Mouse (Mus musculus): Measurements from ENCODE around the gene Mthfd2.

The Mthfd2 gene

DNA sequence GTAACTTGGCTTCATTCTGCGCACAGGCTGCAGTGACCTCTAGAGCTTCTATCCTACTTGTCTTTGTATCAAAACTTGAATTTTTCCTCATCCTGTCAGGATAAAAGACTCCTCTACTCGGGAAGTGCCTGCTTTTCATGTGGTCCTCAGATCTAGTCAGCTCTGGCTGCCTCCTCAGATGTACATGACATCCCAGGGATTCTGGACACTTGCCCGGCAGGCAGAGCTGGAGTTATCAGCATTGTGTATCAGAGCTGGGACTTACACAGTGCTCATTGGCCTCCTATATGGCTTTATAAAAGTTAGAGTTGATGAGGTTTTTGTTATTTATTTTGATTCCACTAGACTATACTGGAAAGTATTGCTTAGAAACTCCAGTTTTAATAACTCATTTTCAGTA lies 15.7 kb upstream of the Mthfd2 start:
- DNase-seq (ENCODE audit: low spot score in 2 of 2) = no peak

DNA sequence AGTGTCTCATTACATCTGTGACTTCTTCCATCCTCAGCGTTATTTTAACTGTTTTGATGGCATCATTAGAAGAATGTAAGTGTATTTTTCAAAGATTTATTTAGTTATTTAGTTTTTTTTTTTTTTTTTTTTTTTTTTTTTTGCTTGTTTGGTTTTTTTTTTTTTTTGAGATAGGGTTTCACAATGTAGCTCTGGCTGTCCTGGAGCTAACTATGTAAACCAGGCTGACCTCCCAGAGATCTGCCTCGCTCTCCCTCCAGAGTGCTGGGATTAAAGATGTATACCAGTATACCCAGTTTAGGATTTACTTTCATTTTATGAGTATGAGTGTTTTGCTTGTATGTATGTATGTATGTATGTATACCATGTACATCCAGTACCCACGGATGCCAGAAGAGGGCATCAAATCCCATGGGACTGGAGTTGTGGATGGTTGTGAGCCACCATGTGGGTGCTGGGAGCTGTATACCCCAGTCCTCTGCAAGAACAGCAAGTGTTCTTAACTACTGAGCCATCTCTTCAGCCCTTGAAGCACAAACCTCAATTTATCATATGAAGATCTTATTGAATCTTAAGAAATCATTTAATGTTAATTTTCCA lies 2.0 kb upstream of the Mthfd2 start:
- DNase-seq (ENCODE audit: low spot score in 2 of 2) = no peak

DNA sequence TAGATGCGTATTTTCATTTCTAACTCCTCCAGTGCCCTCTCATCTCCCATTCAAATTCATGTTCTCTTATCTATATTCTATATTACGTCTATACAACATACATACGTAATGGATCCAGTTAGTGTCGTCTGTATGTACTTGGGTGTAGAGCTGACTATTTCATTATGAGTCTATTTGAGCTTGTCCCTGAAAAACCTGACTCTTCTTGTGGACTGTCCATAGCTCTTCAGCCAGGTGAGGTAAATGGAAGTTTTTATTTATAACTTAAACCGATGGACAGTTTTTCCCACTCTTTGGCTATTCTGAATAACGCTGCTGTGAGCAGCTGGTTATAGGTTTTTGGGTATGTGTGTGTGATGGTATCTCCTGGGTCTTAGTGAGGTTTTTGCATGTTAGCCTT lies 1.1 kb upstream of the Mthfd2 start:
- no peak for DNase-seq (ENCODE audit: low spot score in 2 of 2)

DNA sequence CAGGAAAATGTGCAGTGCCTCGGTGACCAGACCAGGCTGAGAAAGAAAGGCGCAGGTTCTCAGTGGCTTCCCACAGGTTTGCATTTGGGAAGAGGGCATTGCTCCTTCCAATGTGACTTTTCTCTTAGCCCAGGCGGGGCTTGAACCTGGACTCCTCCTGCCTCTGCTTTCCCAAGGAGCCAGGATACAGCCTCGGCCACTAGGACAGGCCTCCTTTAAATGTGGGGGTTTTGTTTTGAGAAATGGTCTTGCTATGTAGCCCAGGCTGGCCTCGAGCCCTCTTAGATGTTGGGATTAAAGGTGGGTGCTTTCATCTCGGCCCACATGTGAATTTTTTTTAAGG lies 657 bp upstream of the Mthfd2 start:
- no peak for DNase-seq (ENCODE audit: low spot score in 2 of 2)

DNA sequence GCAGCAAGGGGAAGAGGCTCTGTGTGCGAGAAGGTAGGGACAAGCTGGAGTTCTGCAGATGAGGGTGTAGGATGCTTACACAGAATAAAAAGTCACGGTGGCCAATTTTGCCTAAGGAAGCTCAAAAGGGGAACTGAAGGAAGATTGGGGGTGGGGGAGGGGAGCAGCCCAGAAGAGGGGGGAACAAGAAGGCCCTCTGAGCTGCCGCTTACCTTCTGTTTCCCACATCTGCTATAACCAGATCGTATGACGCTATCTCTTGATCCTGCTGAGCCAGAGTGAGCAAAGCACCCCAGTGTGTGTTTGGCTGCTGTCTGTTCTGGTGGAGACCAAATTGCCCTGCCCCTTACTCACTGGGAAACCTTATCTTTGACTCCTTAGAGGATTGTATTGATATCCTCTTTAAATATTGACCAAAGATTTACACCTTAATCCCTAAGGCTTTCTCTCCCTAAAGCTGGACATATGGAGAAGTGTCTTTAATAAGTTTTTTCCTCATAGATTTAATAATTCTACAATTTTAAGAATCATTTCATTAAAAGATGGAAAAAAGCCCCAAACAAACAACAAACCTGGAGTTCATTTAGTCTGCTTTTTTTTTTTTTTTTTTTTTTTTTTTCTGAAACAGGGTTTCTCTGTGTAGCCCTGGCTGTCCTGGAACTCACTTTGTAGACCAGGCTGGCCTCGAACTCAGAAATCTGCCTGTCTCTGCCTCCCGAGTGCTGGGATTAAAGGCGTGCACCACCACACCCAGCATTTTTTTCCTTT lies 1.9 kb downstream of the Mthfd2 start:
- no peak for DNase-seq (ENCODE audit: low spot score in 2 of 2)

DNA sequence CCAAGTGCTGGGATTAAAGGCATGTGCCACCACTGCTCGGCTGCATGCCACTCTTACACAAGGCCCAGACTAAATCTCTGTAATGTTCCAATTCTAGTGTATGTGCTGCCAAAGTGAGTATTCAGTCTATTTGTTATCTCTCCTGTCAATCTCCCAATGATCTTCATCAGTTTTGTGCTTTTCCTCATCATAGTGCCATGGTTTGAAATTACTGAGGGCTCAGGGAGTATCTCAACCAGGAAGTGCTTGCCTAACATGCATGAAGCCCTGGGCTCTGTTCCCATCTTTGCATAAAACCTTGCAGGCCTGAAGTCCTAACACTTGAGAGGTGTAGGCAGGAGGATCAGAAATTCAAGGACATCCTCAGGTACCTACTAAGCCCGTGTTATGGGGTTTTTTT lies 2.9 kb downstream of the Mthfd2 start:
- DNase-seq (ENCODE audit: low spot score in 2 of 2) = no peak

DNA sequence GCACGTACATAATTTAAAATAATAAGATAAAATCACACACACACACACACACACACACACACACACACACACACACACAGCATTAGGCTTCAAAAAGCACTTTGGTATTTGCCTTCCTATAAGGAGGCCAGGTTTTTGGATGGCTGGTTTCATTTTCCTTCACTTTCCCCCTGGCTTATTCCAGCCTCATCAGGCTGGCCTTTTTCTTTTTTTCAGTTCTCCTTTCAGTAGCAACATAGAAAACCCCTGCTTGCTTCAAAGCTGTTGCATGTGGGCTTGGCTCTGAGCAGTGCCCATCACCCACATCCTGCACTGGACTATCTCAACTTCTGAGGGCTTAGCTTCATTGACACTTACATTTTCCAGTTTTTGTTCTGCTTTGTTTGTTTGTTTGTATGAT lies 3.8 kb downstream of the Mthfd2 start:
- DNase-seq (ENCODE audit: low spot score in 2 of 2) = no peak

DNA sequence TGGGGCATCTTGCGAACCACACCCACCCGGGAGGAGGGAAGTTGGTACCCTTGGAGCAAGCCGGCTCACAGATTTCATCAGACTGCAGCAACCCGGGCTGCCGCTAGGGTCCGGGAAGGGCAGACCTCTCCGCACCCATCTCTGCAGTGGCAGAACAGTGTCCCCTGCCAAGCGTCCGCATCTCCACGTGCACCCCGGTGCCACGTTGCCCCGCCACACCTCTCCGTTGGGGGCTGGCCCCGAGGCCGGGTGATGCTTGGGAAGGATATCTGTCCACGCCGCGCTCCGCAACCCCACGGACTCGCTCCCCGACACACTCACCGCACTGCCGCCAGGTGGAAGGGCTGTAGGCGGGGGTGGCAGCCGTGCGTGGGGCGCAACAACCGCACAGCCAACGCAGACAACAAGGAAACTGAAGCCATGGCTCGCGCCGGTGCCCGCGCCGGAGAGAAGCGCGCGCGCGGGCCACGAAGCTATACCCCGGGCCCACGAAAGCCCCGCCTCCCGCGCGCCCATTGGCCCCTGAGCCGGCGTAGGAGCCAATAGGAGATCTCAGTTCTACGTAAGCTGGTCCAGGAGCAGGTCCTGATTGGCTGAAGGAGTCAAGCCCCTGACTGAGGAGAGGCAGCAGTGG lies 8.5 kb downstream of the Mthfd2 start:
- peak; percentile 88 to 93 for DNase-seq (ENCODE audit: low spot score in 2 of 2)

DNA sequence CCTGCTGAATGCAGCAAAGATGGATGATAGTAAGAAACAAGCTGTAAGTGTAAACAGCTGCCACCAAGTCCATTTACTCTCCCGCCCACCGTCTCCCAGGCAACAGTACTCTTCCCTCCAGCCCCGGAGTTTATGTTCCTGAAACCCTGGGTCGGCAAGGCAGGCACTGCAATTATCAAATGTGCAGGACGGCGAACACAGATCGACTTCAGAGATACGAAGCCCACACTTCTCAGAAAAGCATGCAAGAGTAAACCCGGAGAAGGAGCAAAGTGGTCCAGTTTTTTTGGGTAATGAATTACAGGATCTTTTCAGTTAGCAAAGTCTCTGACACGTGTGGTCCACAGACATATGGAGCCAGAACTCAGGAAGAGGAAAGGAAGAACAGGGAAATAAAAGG lies 9.7 kb downstream of the Mthfd2 start:
- peak; percentile 14 for DNase-seq (ENCODE audit: low spot score in 2 of 2)

DNA sequence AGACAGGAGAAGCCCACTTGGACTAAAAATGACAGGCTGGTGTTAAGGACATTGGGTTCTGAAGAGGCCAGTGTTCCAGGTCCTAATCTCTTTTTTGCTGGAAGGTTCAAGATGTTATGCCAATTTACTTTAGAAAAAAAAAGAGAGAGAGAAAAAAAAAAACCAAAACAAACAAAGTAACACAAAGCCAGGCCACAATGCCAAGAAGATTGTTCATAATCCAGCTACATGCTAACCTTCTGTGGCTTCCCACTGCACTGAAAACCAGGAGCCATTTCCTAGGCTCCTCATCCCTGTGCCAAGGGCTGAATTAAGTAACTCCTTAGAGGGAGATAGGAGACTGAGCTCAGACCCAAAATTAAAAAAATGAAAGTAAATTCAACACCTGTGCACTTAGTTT lies 10.4 kb downstream of the Mthfd2 start:
- no peak for DNase-seq (ENCODE audit: low spot score in 2 of 2)

DNA sequence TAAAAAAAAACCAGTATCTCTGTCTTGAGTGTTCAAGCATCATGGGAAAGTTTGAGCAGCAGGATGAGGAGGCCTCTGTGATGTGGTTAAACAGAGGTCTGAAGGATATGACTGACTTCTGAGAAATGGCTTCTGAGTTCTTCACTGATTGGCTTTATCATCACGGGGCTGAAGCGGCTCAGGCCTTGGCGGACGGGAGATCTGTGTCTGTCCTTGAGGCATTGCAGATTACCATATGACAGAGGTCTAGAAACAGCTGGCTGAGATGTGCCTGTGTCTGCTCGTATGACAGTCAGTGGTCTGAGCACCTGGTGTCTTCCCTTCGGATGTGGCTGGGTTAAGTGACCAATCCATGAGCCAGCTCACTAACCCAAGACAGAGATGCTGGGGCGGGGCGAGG lies 13.2 kb downstream of the Mthfd2 start:
- DNase-seq (ENCODE audit: low spot score in 2 of 2) = no peak

DNA sequence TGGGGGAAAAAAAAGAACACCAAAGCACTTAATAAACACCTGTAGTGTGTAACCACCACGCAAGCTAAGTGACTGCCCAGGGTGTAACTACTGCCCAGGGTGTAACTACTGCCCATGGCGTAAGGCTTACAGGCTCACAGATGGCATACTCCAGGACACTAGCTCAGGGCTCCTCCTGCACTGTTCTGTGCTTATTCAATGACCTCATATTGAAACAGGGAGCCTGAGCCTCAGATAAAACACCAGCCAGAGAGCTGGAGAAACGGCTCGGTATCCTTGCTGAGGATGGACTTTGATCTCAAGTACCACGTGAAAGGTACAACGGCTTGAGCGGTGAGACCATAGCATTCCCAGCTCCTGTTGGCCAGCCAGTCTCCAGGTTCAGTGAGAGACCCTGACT lies 13.7 kb downstream of the Mthfd2 start:
- no peak for DNase-seq (ENCODE audit: low spot score in 2 of 2)

DNA sequence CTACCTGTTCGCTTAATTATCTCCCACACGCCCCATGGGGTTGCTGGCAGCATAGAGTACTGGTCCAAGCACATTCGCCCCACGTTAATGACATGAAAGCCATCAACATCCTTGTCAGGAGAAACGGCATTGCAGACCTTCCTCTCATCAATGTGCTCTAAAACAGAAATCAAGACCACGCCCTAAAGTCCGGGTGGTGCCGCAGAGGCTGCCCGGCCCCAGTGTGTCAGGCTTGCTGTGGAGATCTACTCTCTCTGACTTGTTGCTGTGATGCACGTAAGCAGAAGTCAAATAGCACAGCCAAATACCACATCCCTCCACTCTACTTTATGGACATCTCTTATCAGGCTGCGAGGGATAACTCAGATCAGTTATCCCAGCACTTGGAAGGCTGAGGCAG lies 14.5 kb downstream of the Mthfd2 start:
- no peak for DNase-seq (ENCODE audit: low spot score in 2 of 2)

DNA sequence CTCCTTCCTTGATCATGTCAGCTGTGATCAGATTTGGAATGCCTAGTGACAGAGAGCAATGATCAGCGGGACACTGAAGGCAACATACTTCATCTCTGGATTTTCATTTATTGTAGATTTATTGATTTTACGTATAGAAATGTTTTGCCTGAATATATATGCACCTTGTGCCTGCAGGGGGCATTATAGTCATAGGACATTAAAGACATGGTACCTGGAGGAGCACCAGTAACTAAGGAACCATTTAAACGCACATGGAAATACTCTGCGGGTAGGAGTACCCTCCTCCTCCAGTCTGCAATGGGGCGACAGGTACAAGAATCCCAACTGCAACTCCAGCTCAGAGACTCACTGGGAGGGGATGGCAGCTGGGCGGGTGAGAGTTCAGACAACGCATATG lies 16.7 kb downstream of the Mthfd2 start:
- DNase-seq (ENCODE audit: low spot score in 2 of 2) = no peak

DNA sequence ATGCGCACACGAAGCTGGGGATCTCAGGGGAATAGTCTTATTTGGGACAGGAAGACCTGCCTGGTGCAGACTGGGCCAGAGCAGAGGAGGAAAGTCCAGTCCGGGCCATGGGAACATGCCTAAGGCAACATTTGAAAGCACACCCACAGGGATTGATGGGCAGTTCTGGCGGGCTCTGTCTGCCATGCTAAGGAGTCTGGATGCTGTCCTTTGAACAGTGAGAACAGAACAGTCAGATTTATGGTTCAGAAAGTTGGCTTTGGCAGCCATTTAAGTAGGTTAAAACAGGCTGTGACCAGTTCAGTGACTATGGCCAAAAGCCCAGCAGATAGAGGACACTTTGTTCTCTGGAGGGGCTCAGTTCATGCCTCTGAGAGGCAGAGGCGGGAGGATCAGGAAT lies 23.4 kb downstream of the Mthfd2 start:
- DNase-seq (ENCODE audit: low spot score in 2 of 2) = no peak

DNA sequence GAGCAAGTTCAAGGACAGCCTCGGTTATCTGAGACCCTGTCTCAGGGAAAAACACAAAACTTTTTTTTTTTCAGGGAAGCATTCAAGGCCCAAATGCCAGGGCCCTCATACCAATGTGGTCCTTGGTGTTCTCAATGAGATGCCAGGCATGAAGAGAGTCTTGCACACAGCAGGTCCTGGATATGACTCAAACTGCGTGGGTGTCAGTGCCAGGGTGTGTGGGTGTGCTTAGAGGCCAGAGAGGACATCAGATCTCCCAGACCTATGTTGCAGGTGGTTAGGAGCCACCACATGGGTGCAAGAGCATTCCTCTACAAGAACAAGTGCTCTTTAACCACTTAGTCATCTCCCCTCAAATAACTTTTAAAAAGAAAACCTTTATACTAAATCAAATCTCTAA lies 24.4 kb downstream of the Mthfd2 start:
- DNase-seq (ENCODE audit: low spot score in 2 of 2) = no peak

DNA sequence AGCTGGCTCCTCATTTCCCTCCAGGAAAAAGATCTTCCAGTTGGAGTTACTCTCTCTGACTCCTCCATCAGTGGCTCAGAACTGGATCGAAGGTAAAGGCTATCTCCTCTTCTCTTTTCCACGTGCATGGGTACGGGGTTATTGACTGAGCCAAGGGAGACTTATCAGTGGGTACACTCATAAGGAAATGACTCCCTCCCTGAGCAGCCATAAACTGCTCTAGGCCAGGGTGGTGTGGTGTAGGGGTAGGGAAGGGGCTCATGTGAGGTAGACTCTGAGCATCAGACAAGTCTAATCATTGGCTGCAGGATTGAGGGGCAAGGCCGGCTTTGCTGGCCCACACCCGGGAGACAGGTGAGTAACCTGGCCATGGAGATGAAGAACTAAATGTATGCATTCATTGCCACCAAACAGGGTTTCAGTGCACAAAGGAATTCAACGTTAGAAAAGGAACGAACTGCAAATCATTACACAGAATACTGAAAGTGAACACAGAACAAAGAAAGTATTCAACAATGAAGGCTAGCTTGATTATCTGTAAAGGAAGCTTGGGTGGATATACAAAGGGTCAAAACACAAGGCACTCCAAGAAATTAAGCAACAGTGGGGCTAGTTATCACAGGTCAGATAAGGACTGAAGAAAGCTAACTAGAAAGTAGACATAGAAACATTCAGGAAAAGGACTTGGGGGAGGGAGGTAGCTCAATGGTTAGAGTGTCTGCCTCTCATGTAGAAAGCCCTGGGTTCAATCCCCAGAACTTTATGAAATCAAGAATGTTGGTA lies 25.1 kb downstream of the Mthfd2 start:
- no peak for DNase-seq (ENCODE audit: low spot score in 2 of 2)

DNA sequence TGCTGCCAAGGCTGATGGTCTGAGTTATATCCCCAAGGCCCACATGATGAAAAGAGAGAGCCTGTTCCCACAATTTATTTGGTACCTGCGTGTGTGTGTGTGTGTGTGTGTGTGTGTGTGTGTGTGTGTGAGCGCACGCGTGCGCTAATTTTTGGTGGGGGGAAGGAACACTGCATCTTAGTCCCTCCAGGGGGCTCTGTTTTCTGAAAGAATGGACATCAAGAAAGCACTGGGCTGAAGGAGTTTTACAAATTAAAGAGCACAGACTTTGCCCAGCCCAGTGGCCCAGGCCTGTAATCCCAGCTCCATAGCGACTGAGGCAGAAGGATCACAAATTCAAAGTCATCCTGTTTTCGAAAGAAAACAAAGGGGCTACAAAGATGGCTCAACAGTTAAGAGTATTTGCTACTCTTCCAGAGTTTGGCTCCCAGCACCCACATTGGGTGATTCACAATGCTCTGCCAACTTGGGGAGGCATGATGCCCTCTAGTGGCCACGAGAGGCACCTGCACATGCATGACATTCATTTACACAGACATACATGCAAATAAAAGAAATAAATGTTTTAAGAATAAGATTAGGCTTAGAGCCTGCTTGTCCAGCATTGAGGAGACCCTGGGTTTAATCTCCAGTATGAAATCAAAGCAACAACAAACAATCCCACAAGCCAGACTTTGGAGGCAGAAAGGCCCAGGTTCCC lies 45.3 kb downstream of the Mthfd2 start:
- DNase-seq (ENCODE audit: low spot score in 2 of 2) = no peak

DNA sequence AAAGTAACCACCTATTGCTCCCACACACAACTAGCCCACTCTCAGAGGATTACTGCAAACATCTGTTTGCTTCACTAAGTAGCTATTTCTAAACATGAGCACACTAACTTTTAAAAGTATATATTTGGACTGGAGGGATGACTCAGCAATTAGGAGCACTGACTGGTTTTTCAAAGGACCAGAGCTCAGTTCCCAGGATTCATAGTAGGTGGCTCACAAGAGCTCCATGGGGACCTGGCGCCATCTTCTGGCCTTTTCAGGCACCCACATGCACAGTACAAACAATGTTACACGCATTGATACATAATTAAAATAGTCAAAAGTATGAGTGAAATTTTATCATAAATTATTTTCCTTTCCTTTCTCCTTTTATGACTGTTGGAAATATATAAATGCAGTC lies 46.8 kb downstream of the Mthfd2 start:
- no peak for DNase-seq (ENCODE audit: low spot score in 2 of 2)

DNA sequence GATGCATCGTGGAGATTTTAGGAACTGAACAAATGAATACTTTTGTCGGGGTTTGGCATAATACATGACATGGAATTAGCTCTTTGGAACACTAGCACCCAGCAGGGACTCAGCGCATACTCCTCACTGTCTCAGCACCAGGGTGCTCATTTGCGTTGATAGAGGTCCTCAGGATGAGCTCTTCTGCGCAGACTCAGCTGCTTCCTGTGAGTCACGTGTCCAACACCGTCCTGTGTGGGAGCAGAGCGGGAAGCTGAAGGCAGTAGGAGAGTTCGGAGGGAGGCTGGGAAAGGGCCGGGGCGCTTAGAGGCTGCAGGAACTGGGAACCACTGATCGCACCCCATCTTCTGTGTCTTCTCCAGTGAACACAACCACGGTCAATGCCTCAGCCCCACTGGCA lies 48.6 kb downstream of the Mthfd2 start:
- DNase-seq (ENCODE audit: low spot score in 2 of 2) = no peak

DNA sequence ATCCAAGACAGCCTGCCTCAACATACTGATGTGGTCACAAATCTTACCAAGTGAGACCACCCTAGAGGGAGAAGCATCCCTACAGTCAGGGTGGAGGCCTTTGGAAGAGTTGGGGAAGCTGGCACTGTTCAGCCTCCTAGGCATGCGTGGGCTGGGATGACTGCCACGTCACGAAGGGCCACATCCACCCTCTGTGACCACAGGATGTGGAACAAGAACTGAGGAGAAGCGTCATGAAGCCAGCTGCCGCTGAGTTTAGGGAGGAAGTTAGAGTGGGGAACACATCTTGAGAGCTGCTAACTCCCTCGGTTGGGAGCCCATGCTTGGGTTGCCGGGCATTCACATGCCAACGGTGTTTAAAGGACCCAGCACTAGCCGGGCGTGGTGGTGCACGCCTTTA lies 52.0 kb downstream of the Mthfd2 start:
- no peak for DNase-seq (ENCODE audit: low spot score in 2 of 2)

Measured in frontal cortex, postnatal 36 days (tissue).